Mouse (Mus musculus) stomach, embryonic 16.5 days (tissue): ENCODE data around the gene Rhox3g. TPM values are rescaled to one million over a fixed set of nuclear protein-coding genes. Genes with fewer than 3 reads are reported as not detected.
"Not testable (repeated sequence)": the region's sequence is repeated elsewhere in the genome, so short reads cannot be mapped to it uniquely, and the experiment has no call there.

ENCODE experiments used
- ATAC-seq: fragments of 200-750 bp; cut with Nextera tagmentation; 2 replicates; pipeline ENCODE4 v1.8.0; 2017; ENCODE audit warnings: moderate number of reproducible peaks, moderate TSS enrichment; ENCODE audit not compliant: insufficient read depth, low FRiP score
- H3K27ac ChIP-seq: fragments of 300-500 bp; sonication (generic); 2 replicates; pipeline ENCODE4 v1.5.1; 2014; ENCODE audit warnings: low read length
- H3K27me3 ChIP-seq: fragments of 300-500 bp; sonication (generic); 2 replicates; pipeline ENCODE4 v1.6.1; 2014; ENCODE audit warnings: low read length, control low read depth, mixed read lengths; ENCODE audit not compliant: control insufficient read depth, insufficient read depth
- H3K36me3 ChIP-seq: fragments of 300-500 bp; sonication (generic); 2 replicates; pipeline ENCODE4 v1.6.1; 2014; ENCODE audit warnings: low read length; ENCODE audit not compliant: control insufficient read depth, insufficient read depth
- H3K4me1 ChIP-seq: fragments of 300-500 bp; sonication (generic); 2 replicates; pipeline ENCODE4 v1.6.1; 2014; ENCODE audit warnings: low read length, control low read depth, mixed read lengths; ENCODE audit not compliant: control insufficient read depth, insufficient read depth
- H3K4me2 ChIP-seq: fragments of 300-500 bp; sonication (generic); 2 replicates; pipeline ENCODE4 v1.6.1; 2014; ENCODE audit warnings: low read depth, low read length, mixed read lengths
- H3K4me3 ChIP-seq: fragments of 300-500 bp; sonication (generic); replicated peaks from 2 replicates; pipeline ENCODE4 v1.5.1; 2014; ENCODE audit warnings: mild to moderate bottlenecking, low read length
- H3K9ac ChIP-seq: fragments of 300-500 bp; sonication (generic); 2 replicates; pipeline ENCODE4 v1.6.1; 2014; ENCODE audit warnings: low read length
- H3K9me3 ChIP-seq: fragments of 300-500 bp; sonication (generic); replicated peaks from 2 replicates; pipeline ENCODE4 v1.6.1; 2016; ENCODE audit warnings: low read length, control low read depth; ENCODE audit not compliant: control insufficient read depth
- WGBS: fragments of 180-500 bp; shearing (Covaris S2); extraction: QIAGEN DNeasy Blood & Tissue Kit; methylation state at CpG from one replicate; pipeline ENCODE4 v1.1.7; 2014; 5-methylcytosine and 5-hydroxymethylcytosine counted together
- polyA plus RNA-seq: library from polyadenylated mRNA; unstranded; fragments of >200 nt; fragmentation: Nextera tagmentation; extraction: Ambion mirVana; gene quantifications from 2 replicates; pipeline ENCODE4 v1.2.1, GENCODE M21; 2015

The Rhox3g gene
- not detected in 2 replicates for polyA plus RNA-seq

DNA sequence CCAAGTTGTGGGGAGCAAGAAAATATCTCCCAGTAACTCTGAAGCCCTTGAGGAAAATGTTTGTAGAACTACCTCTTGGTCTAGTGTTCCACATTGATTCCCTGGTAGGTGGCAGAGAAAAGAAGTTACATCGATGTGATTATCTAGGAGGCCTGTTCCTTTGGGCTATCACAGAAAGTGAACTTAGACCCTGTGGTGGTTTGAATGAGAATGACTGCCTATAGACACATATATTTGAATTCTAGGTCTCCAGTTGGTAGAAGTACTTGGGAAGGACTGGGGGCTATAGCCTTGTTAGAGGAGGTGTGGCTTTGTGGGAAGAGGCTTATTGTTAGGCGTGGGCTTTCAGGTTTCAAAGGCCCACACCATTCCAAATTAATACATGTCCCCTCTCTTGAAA lies at the start of gene Rhox3g:
TSS of gene Rhox3g (minus strand) at position 101 of the 400 bp plus-strand sequence.
- ATAC-seq, H3K9me3 ChIP-seq, H3K9ac ChIP-seq, H3K4me3 ChIP-seq, H3K27me3 ChIP-seq, H3K4me2 ChIP-seq, H3K27ac ChIP-seq, H3K4me1 ChIP-seq, H3K36me3 ChIP-seq: not testable (repeated sequence)
- WGBS, result 81% methylated on average over 2 of the region's 2 CpGs

DNA sequence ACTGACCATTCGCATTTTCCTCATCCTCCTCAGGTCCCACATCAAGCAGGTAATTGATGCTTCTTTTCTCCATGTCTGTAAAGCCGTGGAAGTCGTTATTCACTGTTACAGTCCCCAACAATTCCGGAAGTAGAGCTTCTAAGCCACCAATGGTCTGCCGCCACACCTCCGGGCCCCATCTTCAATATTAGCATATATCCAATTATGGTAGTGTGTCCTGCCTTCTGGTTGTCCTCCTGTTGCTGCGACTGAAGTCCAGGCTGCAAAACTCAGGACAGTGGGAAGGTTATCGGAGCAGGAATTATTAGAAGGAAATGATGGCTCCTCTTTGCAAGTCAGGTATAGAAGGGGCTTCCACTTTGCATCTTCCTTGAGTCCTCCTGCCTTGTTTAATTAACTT lies 44.8 kb upstream of the Rhox3g start, which contains the start of gene Rhox2h:
TSS of gene Rhox2h (minus strand) at position 101 of the 400 bp plus-strand sequence.
- 84% methylated on average over 8 of the region's 8 CpGs for WGBS
- not testable (repeated sequence) for H3K27me3 ChIP-seq, H3K4me3 ChIP-seq, H3K4me1 ChIP-seq, H3K36me3 ChIP-seq, H3K27ac ChIP-seq, H3K9me3 ChIP-seq, ATAC-seq, H3K4me2 ChIP-seq, H3K9ac ChIP-seq

DNA sequence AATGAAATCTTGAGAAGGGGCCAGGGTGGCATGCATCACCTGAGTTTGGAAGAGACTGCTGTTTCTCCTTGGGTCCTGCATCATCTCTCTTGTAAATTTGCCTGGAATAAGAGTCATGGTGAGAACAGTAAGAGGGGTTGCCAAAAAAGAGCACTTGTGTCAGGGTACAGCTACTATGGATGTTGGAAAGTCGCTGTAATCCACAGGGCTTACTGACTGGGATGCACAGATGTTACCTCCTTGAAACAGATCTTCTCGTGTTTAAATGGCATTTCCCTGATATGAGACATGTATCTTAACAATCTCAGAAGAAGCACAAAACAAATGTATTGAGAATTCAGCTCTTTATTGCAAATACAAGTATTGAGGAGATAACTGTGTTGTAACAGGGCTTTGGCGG lies 40.3 kb upstream of the Rhox3g start, which contains the start of gene Rhox3h:
TSS of gene Rhox3h (minus strand) at position 101 of the 400 bp plus-strand sequence.
- not testable (repeated sequence) for ATAC-seq, H3K27ac ChIP-seq, H3K4me1 ChIP-seq, H3K4me3 ChIP-seq, H3K4me2 ChIP-seq, H3K27me3 ChIP-seq, H3K9me3 ChIP-seq, H3K9ac ChIP-seq, H3K36me3 ChIP-seq
- WGBS, result no CpG with 5 or more reads among the region's 3 CpGs

DNA sequence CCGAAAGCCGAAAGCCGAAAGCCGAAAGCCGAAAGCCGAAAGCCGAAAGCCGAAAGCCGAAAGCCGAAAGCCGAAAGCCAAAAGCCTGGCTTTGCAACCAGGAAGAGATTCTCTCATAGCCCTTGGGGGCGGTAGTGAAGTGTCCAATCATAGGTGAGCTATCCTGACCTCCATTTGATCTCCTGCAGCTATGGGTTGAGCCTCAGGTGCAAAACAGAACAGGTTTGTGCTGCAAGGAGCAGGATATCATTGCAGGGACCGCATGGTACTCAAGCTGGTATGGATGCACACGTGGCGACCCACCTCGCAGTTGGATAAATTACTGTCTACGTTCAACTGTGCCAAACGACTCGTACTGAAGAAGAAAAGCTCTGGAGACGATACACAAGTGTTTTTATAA lies 22.8 kb upstream of the Rhox3g start, which contains the start of gene Rhox4g:
TSS of gene Rhox4g (minus strand) at position 101 of the 400 bp plus-strand sequence.
- H3K4me1 ChIP-seq, ATAC-seq, H3K9me3 ChIP-seq, H3K27me3 ChIP-seq, H3K4me3 ChIP-seq, H3K36me3 ChIP-seq, H3K9ac ChIP-seq, H3K4me2 ChIP-seq, H3K27ac ChIP-seq: not testable (repeated sequence)
- 86% methylated on average over 16 of the region's 20 CpGs for WGBS

DNA sequence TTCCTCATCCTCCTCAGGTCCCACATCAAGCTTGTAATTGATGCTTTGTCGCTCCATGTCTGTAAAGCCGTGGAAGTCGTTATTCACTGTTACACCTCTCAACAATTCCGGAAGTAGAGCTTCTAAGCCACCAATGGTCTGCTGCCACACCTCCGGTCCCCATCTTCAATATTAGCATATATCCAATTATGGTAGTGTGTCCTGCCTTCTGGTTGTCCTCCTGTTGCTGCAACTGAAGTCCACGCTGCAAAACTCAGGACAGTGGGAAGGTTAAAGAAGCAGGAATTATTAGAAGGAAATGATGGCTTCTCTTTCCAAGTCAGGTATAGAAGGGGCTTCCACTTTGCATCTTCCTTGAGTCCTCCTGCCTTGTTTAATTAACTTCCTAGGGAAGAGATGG lies 15.0 kb upstream of the Rhox3g start, which contains the start of gene Rhox2g:
TSS of gene Rhox2g (minus strand) at position 101 of the 400 bp plus-strand sequence.
- H3K4me3 ChIP-seq, ATAC-seq, H3K36me3 ChIP-seq, H3K4me2 ChIP-seq, H3K9ac ChIP-seq, H3K27ac ChIP-seq, H3K4me1 ChIP-seq, H3K9me3 ChIP-seq, H3K27me3 ChIP-seq: not testable (repeated sequence)
- 87% methylated on average over 6 of the region's 6 CpGs for WGBS

DNA sequence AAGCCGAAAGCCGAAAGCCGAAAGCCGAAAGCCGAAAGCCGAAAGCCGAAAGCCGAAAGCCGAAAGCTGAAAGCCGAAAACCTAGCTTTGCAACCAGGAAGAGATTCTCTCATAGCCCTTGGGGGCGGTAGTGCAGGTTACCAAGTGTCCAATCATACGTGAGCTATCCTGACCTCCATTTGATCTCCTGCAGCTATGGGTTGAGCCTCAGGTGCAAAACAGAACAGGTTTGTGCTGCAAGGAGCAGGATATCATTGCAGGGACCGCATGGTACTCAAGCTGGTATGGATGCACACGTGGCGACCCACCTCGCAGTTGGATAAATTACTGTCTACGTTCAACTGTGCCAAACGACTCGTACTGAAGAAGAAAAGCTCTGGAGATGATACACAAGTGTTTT lies 20.8 kb downstream of the Rhox3g start, which contains the start of gene Rhox4f:
TSS of gene Rhox4f (minus strand) at position 101 of the 400 bp plus-strand sequence.
- H3K36me3 ChIP-seq, H3K4me3 ChIP-seq: not testable (repeated sequence)

DNA sequence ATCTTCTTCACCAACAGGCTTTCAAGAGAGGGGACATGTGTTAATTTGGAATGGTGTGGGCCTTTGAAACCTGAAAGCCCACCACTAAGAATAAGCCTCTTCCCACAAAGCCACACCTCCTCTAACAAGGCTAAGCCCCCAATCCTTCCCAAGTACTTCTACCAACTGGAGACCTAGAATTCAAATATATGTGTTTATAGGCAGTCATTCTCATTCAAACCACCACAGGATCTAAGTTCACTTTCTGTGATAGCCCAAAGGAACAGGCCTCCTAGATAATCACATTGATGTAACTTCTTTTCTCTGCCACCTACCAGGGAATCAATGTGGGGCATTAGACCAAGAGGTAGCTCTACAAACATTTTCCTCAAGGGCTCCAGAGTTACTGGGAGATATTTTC lies 47.7 kb downstream of the Rhox3g start, which contains the start of gene Rhox3f:
TSS of gene Rhox3f (plus strand) at position 301 of the 400 bp plus-strand sequence.
- not testable (repeated sequence) for H3K4me2 ChIP-seq, H3K36me3 ChIP-seq

More for the DNA sequence above, 20.8 kb downstream of the Rhox3g start, which contains the start of gene Rhox4f:
- not testable (repeated sequence) for H3K4me1 ChIP-seq, H3K9me3 ChIP-seq, H3K27ac ChIP-seq, H3K9ac ChIP-seq, H3K27me3 ChIP-seq, H3K4me2 ChIP-seq, ATAC-seq
- WGBS, result 95% methylated on average over 15 of the region's 19 CpGs

More for the DNA sequence above, 47.7 kb downstream of the Rhox3g start, which contains the start of gene Rhox3f:
- ATAC-seq, H3K4me3 ChIP-seq, H3K4me1 ChIP-seq, H3K27ac ChIP-seq, H3K9ac ChIP-seq, H3K27me3 ChIP-seq, H3K9me3 ChIP-seq: not testable (repeated sequence)

Other genes with a start within 250 kb of the Rhox3g start
- gene Rhox3a2, start 248.6 kb downstream of the Rhox3g start, polyA plus RNA-seq, result not detected in 2 replicates
- gene Rhox4a2, start 237.8 kb downstream of the Rhox3g start, polyA plus RNA-seq, result not detected in 2 replicates
- not detected in 2 replicates for gene Rhox2b, start 216.5 kb downstream of the Rhox3g start, polyA plus RNA-seq
- not detected in 2 replicates for gene Rhox4b, start 196.1 kb downstream of the Rhox3g start, polyA plus RNA-seq
- not detected in 2 replicates for gene Rhox2c, start 174.9 kb downstream of the Rhox3g start, polyA plus RNA-seq
- not detected in 2 replicates for gene Rhox3c, start 170.0 kb downstream of the Rhox3g start, polyA plus RNA-seq
- gene Rhox4c, start 148.3 kb downstream of the Rhox3g start, polyA plus RNA-seq, result not detected in 2 replicates
- gene Rhox2d, start 135.2 kb downstream of the Rhox3g start, polyA plus RNA-seq, result not detected in 2 replicates
- not detected in 2 replicates for gene Rhox4d, start 114.3 kb downstream of the Rhox3g start, polyA plus RNA-seq
- gene Rhox2e, start 98.2 kb downstream of the Rhox3g start, polyA plus RNA-seq, result not detected in 2 replicates
- not detected in 2 replicates for gene Rhox3e, start 86.6 kb downstream of the Rhox3g start, polyA plus RNA-seq
- not detected in 2 replicates for gene Rhox4e, start 71.2 kb downstream of the Rhox3g start, polyA plus RNA-seq
- not detected in 2 replicates for gene Rhox2f, start 57.2 kb downstream of the Rhox3g start, polyA plus RNA-seq
- not detected in 2 replicates for gene Rhox3f, start 47.6 kb downstream of the Rhox3g start, polyA plus RNA-seq
- gene Rhox4f, start 20.9 kb downstream of the Rhox3g start, polyA plus RNA-seq, result not detected in 2 replicates
- not detected in 2 replicates for gene Rhox2g, start 14.9 kb upstream of the Rhox3g start, polyA plus RNA-seq
- not detected in 2 replicates for gene Rhox4g, start 22.7 kb upstream of the Rhox3g start, polyA plus RNA-seq
- gene Rhox3h, start 40.2 kb upstream of the Rhox3g start, polyA plus RNA-seq, result not detected in 2 replicates
- gene Rhox2h, start 44.7 kb upstream of the Rhox3g start, polyA plus RNA-seq, result not detected in 2 replicates
- 1.2 and 2.1 TPM in 2 replicates for gene Rhox5, start 176.2 kb upstream of the Rhox3g start, polyA plus RNA-seq
- gene Rhox6, start 198.3 kb upstream of the Rhox3g start, polyA plus RNA-seq, result not detected in 2 replicates
- not detected in 2 replicates for gene Rhox7a, start 203.1 kb upstream of the Rhox3g start, polyA plus RNA-seq